Mouse (Mus musculus): ENCODE data around the gene Ddc.

Gene Ddc

DNA sequence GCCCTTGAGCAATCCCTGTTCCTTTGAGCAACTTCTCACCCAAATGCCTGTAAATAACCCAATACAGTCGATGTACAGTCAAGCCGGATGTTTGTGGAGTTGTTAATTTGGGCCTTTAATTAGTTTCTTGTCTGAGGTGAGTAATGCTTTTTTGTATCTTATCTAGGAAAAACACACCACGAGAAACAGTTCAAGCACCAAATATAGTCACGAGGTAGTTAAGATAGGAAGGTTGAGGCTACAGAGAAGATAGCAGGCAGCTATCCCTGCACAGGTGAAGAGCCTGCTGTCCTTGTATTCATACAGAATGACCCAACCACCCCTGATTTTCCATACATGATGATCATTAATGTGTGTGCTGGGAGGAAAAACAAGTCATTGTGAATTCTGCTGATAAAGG is 56.4 kb downstream of the Ddc start:
- no peak for DNase-seq

GRCm38 (mm10) chr11:11840746-11841145 is 57.2 kb downstream of the Ddc start:
- DNase-seq: no peak

DNA sequence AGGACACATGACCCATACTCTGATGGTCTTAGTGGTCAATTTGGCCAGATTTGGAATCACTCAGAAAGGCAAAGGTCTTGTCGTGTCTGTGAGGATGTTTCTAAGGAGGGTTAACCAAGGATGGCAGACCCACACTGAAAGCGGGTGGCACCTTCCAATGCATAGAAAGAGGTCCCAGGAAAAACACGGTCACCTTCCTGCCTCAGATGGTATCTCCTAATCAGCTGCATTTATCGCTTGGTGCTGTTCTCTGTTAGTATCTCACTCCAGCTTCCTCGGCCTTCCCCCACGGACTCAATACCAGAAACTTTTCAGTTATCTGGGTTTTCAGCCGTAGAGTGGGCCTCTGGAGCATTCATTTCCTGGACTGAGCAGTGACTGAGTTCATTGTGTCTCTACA is 58.1 kb downstream of the Ddc start:
- no peak for DNase-seq

DNA sequence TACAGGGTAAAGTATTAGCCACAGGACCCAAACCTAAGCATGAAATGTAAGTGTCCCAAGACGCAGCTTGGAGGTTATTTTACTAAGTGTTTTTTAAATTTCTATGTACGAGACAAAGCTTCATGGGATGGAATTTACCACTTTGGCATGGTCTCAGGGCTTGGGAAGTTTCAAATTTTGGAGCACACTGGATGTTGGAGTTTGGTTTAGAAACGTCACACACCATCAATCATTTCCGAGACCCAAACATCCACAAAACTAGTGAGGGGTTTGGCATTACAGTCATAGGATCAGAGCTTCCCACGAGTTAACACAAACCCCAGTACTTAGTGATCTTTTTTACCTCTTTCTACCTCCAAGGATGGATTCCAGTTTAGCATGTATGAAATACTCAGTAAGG is 60.6 kb downstream of the Ddc start:
- no peak for DNase-seq

- peak; percentile 42 to 58 for DNase-seq
Observed at GRCm38 (mm10) chr11:11836713-11837370, 61.1 kb downstream of the Ddc start.

DNA sequence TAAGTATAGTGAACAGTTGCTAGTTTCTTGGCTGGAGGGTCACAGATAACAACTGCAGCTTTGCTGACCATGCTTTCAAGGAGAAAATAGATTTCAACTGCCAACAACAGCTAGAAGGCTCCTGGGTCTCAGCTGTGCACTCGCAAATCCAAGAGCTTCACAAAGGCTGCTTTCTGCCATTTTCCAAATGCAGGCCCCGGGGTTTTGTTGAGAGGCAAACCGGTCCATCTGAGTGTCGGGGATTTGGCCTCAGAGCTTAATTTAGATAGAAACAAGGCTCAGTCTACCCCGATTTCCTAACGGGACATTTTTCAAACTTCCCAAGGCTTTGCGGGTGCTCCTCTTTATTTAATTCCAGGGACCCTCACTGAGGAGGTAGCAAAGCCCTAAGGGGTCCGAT is 61.7 kb downstream of the Ddc start:
- no peak for DNase-seq

DNA sequence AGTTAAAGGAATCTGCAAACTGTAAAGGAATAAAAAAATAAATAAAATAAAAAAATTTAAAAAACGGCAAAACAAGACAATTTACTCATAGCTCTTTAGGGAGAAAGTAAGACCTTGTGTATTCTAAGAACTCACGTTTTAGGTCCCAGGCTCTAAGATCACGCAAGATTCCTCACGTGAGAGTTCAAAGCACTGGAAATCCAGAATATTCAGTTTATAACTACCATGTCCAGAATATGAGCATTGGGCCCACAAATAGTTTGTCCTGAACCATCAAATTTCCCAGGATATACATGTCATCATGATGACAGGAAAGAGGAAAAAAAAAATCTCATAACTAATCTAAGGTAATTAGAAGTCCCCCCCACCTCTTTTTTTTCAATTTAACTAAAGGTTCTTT is 62.2 kb downstream of the Ddc start:
- no peak for DNase-seq

DNA sequence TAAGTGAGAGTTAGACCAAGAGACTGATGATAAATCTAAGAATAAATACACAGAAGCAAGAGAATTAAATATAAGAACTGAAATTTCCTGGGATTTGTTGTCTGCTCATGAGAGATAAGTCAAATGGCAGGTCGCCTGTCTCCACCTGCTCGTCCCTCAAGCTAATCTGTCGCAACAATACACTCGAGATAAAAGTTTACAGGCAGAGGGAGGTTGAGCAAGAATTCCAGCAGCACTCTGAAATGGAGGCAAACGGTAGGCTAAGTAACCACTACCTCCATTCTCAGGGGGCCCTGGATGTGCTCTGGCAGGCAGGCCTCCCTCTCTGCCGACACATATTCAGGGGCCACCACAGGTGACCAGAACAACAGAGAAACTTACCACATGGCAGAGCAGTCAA is 62.6 kb downstream of the Ddc start:
- no peak for DNase-seq

DNA sequence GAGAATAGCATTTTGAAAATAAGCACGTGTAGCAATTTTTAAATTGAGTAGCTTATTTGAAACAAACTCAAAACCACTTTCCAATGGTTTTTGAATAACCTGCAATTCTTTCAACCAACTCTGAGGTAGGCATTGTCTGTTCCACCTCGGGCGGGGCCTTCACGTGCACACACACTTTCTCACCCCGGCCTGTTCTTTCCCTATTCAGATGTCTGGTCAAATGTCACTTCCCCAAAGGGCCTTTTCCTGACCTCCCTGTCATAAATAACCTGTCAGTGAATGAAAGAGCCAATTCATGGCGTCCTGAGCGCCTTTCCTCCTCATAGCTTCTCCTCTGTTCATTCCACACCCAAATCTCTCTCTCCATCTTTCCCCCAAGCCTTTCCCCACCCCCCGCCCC is 64.8 kb downstream of the Ddc start:
- DNase-seq: no peak

DNA sequence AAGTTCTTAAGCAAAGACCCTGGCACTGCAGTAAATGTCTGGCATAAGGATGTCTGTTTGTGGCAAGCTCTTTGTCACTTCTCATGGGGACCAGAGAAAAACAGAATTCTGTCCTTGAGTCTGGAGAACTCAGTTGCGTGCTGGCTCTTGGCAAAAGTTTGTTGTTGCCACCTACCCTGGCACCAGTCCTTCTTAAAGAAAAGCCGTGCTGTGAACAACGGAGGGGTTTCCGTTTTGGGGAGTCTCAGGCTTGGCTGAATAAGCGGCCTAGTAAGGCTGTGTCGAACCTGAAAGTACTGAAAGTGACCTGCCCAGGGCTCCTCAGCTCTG is 65.2 kb downstream of the Ddc start:
- no peak for DNase-seq

DNA sequence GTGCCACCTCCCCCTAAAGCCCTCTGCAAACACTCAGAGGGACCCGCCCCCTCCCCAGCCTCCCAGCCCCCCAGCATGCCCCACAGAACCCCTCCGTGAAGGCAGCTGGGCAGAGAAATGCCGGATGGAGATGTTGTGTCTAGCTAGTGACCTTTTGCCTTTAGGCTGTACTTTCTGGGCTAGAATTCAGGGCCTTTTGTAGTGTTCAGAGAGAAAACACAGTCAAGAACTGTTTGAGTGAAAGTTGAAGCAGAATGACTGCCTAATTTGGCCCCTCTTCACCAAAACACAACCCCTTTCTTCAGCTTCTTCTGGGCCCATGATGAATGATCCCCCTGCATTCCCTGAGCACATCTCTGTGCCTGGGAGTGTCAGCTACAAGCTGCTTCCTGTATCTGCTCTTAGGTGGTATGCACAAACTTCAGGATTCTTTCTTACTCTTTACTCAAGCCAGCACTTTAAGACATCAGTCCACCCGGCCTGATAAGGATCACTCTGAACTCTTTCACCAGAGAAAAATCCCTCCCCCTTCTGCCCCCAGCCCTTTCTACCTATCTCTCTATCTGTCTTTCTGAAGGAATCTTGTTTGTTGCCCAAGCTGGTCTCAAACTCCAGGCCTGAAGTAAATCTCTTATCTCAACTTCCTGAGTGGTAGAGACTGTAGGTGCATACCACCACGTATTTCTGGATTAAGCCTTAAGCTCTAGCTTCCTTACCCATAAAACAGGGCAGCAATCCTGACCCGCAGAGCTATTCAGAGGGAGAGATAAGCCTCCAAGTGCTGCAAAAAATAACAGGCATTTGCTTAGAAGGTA is 65.8 kb downstream of the Ddc start:
- DNase-seq: no peak

GRCm38 (mm10) chr11:11831526-11831925 is 66.4 kb downstream of the Ddc start:
- no peak for DNase-seq

GRCm38 (mm10) chr11:11830884-11831495 is 67.0 kb downstream of the Ddc start:
- DNase-seq: no peak

GRCm38 (mm10) chr11:11829161-11830000 is 68.6 kb downstream of the Ddc start:
- DNase-seq: peak; percentile 37 to 55

DNA sequence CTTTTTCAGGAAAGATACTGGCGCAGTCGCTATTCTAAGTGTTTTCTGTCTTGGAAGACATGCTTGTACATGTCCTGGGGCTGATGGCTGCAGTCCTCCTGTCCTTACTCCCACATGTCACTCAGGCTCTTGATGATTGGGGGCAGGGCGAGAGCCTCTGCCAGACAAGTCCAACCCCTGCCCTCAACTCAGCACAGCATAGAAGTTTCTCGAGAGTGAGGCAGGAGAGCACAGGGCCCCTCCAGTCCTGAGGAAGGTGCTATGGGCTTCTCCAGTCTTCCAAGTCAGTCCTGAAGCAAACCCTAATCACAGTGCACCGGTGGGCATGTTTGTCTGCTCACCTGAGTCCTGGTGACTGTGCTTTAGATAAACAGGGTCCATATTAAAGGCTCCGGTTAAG is 69.2 kb downstream of the Ddc start:
- no peak for DNase-seq

GRCm38 (mm10) chr11:11828251-11828650 is 69.7 kb downstream of the Ddc start:
- DNase-seq: no peak

GRCm38 (mm10) chr11:11826475-11826874 is 71.5 kb downstream of the Ddc start:
- DNase-seq: no peak

DNA sequence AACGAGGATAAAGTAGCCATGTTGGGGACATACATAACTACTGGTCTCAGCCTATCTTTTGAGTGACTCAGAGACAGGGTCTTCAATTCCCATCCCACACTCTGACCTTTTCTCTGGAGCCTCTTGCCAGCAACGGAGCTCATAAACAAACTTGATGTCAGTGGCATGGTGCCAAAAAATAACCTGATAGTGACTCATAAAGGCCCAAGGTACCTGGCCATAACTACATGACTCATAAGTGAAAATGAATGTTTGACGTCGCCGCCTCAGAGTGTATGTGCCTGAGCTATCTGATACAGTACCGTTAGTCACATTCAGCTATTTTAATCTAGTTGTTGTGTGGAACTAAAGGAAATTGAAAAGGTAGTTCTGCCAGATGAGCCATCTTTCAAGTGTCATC is 72.3 kb downstream of the Ddc start:
- no peak for DNase-seq

- DNase-seq: no peak
Observed at GRCm38 (mm10) chr11:11824970-11825635, 72.8 kb downstream of the Ddc start.

DNA sequence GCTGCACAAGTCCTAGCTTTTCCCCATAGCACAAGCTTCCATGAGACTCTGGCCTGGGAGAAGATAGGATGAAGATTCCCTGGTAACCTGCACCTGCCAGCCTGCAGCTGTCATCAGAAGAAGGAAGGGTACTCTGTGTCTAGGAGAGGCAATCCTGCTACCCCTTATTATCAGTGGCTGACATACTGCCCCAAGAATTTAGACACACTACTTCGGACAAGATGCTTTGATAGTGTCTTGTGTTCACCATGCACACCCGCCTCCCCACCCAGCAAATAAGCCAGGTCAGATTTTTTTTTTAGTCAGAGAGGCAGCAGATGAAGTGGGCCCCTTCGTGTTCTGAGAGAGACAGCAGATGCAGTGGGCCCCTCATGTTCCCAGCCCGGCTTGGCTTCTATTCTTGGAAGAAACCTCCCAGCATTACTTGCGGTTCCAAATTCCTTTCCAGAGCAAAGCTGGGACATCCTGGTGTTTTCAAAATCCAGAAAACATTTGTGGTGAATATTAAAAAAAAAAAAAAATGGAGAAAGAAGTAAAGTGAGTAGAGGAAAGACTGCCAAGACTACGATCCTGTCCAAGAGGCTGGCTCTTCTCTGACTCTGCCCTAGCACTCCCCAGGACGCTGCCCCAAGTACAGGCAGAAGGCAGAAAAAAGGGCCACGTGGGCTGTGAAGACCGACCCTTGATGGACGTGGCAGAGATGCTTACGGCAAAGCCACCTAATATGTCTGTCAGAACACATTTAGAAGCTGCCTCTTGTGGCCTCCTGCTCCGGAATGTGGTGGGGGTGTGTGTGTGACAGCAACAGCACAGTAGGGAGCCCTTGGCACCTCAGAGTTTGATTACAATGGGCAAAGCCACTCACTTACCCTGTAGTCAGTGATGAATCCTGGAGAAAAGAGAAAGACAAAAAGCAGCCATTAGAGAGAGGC is 73.7 kb downstream of the Ddc start:
- no peak for DNase-seq

Measured in kidney, postnatal 25 days (tissue).